Mouse (Mus musculus) yolk sac, embryonic 10.5 days (tissue): ENCODE measurements around the gene Gm11127.
"Not testable (repeated sequence)": the region's sequence is repeated elsewhere in the genome, so short reads cannot be mapped to it uniquely, and the experiment has no call there.

ENCODE experiments used
- DNase-seq: peaks from one replicate; pipeline ENCODE4 v3.0.0-alpha.2; 2017; ENCODE audit warnings: low spot score

Gm11127 gene

GRCm38 (mm10) chr17:36031583-36032331 lies 26.4 kb downstream of the Gm11127 start:
- not testable (repeated sequence) for DNase-seq

DNA sequence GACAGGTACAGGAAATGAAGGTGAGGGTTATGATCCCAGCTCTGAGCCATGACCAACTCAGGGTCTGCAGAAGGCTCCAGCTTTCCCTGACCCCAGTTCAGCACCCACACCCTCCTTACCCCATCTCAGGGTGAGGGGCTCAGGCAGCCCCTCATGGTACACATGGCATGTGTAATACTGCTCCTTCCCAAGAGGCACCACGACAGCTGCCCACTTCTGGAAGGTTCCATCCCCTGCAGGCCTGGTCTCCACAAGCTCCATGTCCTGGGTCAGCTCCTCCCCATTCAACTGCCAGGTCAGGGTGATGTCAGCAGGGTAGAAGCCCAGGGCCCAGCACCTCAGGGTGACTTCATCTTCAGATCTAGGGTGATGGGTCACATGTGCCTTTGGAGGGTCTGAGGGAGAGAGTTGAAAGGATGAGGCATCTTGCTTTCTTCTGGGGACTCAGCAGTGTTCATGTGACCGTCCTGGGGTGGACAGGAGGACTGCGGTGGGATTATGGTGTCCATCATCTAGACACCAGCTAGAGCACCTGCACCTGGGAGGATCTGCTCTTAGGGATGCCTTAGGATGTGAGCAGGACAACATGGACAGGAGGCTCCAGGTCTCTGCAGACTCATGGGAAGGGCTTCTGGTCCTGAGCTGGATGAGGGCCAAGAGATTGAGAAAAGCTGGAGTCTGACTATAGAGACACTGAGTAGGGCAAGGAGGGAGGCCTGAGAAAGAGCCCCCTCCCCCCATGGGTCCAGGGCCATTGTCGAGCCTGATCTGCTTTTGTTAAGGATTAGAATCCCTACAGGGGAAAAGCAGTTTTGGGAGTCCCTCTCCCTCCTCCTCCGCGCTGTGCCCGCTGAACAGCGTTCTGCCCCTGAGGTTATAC lies 27.2 kb downstream of the Gm11127 start:
- not testable (repeated sequence) for DNase-seq

- not testable (repeated sequence) for DNase-seq
Measured at GRCm38 (mm10) chr17:36030046-36030702, 28.0 kb downstream of the Gm11127 start.

- DNase-seq, result no peak
Measured at GRCm38 (mm10) chr17:36028879-36029619, 29.1 kb downstream of the Gm11127 start.

DNA sequence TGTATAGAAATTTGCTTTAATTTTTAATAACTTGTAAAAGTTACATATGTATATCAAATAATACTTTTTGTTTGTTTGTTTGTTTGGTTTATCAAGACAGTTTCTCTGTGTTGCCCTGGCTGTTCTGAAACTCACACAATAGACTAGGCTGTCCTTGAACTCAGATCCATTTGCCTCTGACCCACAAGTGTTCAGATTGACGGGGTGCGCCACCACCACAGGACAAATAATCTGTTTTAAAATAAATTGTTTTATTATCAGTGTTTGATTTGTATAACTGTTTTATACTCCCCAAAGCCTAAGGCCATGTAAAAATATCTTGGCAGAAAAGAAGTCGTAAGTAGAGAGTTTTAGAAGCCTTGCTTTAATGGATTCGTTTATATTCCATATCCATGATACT lies 30.5 kb downstream of the Gm11127 start:
- no peak for DNase-seq

DNA sequence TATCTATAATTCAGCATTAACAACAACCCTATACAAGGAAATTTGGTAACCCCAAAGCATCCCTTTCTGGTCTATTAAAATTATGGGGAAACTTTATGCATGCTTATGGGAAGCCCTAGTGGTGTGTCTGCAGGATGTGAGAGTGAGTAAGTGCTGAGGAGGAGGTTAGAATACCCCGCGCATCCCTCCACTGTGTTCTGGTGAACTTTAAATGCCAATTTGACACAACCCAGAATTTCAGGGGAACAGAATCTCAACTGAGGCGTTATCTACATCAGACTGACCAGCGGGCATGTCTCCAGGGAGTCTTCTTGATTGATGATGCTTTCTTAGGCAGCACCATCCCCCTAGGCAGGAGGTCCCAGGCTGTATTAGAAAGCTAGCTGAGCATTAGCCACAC lies 32.3 kb downstream of the Gm11127 start:
- DNase-seq, result no peak

- no peak for DNase-seq
Measured at GRCm38 (mm10) chr17:36025197-36025596, 33.0 kb downstream of the Gm11127 start.

- DNase-seq, result no peak
Measured at GRCm38 (mm10) chr17:36023710-36024654, 34.2 kb downstream of the Gm11127 start.

DNA sequence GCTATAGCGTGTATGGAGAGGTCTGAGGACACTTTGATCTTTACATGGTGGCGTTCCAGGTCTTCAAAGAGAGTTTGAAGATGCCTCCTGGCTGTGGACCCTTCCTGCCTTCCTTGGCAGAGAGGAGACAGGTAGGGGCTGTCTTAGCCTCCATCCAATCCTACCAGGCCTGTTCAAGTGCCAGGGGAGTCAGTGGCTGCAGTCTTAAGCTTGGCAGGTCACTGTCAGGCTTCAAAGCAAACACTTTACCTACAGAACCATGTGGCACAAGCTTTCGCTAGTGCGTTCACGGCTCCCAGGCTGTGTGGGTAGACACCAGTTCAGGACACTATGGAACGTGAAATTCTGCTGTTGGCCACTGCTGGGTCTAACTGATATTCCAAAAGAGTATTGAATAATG lies 35.2 kb downstream of the Gm11127 start:
- DNase-seq, result no peak

GRCm38 (mm10) chr17:36022098-36022497 lies 36.1 kb downstream of the Gm11127 start:
- DNase-seq, result no peak

- DNase-seq, result no peak
Measured at GRCm38 (mm10) chr17:36021309-36021708, 36.9 kb downstream of the Gm11127 start.

DNA sequence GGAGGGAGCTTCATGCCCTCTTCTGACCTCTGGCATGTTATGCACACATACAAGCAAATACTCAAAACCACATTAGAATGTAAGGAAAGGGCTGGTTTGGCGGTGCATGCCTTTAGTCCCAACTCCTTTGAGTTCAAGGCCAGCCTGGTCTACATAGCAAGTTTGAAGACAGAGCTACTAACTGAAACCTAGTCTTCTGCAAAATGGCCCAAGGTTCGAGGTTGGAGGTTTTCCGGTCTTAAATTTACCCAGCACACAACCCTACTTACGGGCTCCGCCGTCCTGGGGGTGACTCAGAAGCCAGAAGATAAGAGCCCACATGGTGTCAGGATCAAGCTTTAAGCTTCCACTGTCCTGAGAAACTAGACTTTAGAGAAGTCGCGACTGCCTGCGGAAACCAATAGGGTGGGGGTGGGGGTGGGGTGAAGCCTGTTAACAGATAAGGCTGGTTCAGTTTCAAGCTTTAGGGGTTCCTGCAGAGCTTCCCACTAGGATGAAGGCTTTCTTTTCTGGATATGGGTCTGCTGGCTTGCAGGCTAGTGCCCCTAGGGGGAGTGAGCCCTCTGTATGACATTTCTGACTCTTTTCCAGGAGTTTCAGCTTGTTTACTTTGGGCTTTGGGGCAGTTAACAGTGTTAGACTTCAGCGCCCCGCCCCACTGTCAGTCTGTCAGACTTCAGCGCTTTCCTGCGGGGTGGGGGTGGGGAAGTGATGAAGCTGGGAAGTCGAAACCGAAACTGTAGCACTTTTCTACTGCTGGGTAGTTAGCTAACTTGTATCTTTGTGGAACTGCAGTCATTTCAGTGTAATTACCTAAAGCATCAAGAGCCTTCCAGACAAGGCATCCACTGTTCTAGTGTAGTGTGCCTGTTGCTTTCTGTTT lies 37.7 kb downstream of the Gm11127 start, which contains the start of gene H2-T24:
TSS of gene H2-T24 (minus strand) at position 370 of the 883 bp plus-strand sequence.
- peak; percentile 79 for DNase-seq

DNA sequence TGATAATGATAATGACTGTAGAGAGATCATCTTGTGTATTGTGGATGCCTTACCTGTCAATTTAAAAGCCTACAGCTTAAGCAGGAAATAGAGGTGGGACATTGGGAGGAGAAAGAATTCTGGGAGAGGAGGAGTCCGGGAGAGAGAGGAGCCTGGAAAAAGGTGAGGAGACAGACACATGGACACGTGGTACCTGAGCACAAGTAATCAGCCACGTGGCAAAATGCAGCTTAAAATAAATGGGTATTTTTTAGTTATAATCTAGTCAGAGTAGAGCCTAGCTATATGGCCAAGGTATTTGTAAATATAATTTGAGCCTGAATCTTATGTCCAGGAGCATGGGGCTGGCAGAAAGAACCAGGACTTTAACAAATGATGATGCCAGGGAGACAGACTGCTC lies 38.7 kb downstream of the Gm11127 start:
- DNase-seq, result no peak

DNA sequence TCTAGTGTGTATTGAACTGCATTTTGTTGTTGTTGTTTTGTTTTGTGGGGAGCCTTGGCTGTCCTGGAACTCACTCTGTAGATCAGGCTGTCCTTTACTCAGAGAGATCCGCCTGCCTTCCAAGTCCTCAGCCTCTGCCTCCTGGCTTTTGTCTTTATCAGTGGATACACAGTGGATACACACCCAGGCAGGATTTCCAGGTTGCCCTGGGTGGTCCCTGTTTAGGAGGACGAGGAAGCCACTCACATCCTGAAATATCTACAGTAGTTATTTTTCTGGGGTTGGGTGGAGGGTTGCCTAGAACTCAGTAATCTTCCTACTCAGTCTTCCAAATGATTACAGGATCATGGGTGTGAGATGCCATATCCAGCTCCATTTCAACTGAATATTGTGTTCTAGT lies 39.2 kb downstream of the Gm11127 start:
- DNase-seq, result no peak

- DNase-seq, result no peak
Measured at GRCm38 (mm10) chr17:36017046-36017445, 41.1 kb downstream of the Gm11127 start.

DNA sequence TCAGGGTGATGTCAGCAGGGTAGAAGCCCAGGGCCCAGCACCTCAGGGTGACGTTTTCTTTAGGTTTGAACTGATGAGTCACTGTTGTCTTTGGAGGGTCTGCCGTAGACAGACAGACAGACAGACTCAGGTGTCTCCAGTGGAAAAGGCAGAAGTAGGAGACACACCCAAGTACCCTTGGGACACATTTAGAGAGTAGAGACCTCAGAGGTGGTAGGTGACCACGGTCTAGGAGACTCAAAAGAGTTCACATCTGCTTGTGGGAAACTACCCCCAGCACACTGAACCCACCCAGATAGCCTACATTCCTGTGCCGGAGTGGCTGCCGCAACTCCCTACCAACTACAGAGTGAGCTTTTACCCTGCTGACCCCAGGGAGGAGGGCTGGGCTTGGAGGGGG lies 43.2 kb downstream of the Gm11127 start:
- no peak for DNase-seq
